Mouse (Mus musculus): ENCODE data around the gene Slc25a22.

GRCm38 (mm10) chr7:141387807-141388486 lies 49.7 kb downstream of the Slc25a22 start:
- no peak for TF ChIP-seq CTCF (conservative IDR thresholded peaks at IDR 0.05; ENCODE audit: low read length)
- no peak for TF ChIP-seq NANOG (IDR thresholded peaks at IDR 0.05; ENCODE audit: borderline replicate concordance, low read length)

Data from E14TG2a.4 (cell line).